Mouse (Mus musculus) forebrain, embryonic 10.5 days (tissue): ENCODE data around the gene Rcsd1. TPM values are rescaled to one million over a fixed set of nuclear protein-coding genes. Genes with fewer than 3 reads are reported as not detected.

ENCODE experiments used
- DNase-seq: peaks from one replicate; pipeline ENCODE4 v3.0.0-alpha.2; 2017; ENCODE audit warnings: low spot score; ENCODE audit errors: extremely low spot score
- H3K27ac ChIP-seq: fragments of 300-500 bp; sonication (generic); 2 replicates; pipeline ENCODE4 v1.5.1; 2016; ENCODE audit warnings: mild to moderate bottlenecking
- H3K27me3 ChIP-seq: fragments of 300-500 bp; sonication (generic); 2 replicates; pipeline ENCODE4 v1.6.1; 2016; ENCODE audit warnings: mild to moderate bottlenecking; ENCODE audit not compliant: poor library complexity, severe bottlenecking
- H3K36me3 ChIP-seq: fragments of 300-500 bp; sonication (generic); replicated peaks from 2 replicates; pipeline ENCODE4 v1.6.1; 2016; ENCODE audit warnings: mild to moderate bottlenecking, moderate library complexity
- H3K4me1 ChIP-seq: fragments of 300-500 bp; sonication (generic); 2 replicates; pipeline ENCODE4 v1.6.1; 2016
- H3K4me3 ChIP-seq: fragments of 300-500 bp; sonication (generic); 2 replicates; pipeline ENCODE4 v1.5.1; 2016; ENCODE audit warnings: mild to moderate bottlenecking, moderate library complexity
- H3K9me3 ChIP-seq: fragments of 300-500 bp; sonication (generic); 2 replicates; pipeline ENCODE4 v1.6.1; 2016; ENCODE audit warnings: mild to moderate bottlenecking, moderate library complexity
- WGBS: fragments of 180-500 bp; shearing (Covaris S2); methylation state at CpG from one replicate; pipeline ENCODE4 v1.1.7; 2016; 5-methylcytosine and 5-hydroxymethylcytosine counted together
- polyA plus RNA-seq: library from polyadenylated mRNA; unstranded; fragments of >200 nt; fragmentation: Nextera tagmentation; extraction: Ambion mirVana; gene quantifications from 2 replicates; pipeline ENCODE4 v1.2.1, GENCODE M21; 2016

The Rcsd1 gene
- polyA plus RNA-seq: 8.3 and 8.4 TPM in 2 replicates

DNA sequence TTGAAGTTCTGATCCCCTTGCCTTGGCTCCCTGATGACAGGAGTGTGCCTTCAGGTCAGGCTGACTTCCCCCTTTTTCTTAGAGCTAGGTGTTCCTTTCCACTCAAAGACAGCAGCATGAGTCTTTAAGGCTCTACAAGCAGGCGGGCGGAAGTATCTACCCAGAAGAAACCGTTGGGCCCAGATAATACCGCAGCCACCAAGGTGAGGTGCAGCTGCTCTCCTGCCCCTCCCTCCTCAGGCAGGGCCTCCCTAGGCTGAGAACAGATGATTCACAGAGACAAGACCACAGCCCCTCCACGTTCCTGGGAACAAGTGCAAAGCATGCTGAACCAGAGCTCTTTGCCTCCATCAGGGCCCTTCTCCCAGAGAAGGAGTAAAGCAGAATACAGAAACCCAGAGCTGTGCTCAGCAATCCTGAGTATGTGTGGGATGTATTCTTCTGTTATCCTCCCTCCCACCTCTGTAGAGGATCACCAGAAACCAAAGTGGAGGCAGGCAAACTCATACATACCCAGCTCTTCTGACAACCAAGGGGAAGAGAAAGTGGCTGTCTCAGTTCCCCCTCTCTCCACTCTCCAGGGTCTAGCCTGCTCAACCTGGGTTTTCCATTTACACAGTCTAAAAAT is at the start of gene Rcsd1:
Gene Rcsd1 (minus strand): TSS at position 129 of the 628 bp plus-strand sequence.
- Histone ChIP-seq H3K4me3 (peak within 1 kb of the TSS; percentile 78; the same call in 1 of the 2 replicates), H3K27ac (no peak within 1 kb of the TSS), H3K9me3 (no peaks in the 10 kb centered on the region), H3K27me3 (peaks cover 56% of the 10 kb centered on the region), H3K36me3 (no peaks in the 10 kb centered on the region), H3K4me1 (peaks cover 18% of the 10 kb centered on the region)
- WGBS: 57% methylated on average over 5 of the region's 5 CpGs
- no peak for DNase-seq

DNA sequence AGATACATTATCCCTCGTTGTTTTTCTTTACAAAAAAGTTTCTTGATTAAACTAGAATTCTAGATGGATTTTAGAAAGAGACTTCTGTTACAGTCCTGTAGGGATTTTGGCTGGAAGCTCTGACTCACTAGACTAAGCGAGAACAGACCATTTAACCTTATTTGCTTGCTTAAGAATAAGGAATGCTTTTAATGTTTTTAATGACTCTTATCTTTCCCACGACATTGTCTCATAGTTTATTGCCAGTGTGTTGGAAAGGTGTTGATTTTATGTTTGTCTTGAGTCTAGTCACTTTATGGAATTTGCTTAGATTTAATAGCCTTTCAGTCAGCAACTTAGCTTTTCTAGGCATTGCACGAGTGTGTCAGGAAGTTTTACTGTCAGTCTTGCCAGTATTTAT is 45.6 kb upstream of the Rcsd1 start:
- Histone ChIP-seq H3K4me3 (no peak overlapping the region), H3K27me3 (no peaks in the 10 kb centered on the region; the same call in 1 of the 2 replicates), H3K36me3 (no peaks in the 10 kb centered on the region), H3K4me1 (0 out of 2 replicates have a peak, but pooled peaks cover 4% of the 10 kb centered on the region), H3K27ac (no peak overlapping the region), H3K9me3 (no peaks in the 10 kb centered on the region; the same call in 1 of the 2 replicates)
- DNase-seq: no peak
- 83% methylated on average over 4 of the region's 4 CpGs for WGBS

DNA sequence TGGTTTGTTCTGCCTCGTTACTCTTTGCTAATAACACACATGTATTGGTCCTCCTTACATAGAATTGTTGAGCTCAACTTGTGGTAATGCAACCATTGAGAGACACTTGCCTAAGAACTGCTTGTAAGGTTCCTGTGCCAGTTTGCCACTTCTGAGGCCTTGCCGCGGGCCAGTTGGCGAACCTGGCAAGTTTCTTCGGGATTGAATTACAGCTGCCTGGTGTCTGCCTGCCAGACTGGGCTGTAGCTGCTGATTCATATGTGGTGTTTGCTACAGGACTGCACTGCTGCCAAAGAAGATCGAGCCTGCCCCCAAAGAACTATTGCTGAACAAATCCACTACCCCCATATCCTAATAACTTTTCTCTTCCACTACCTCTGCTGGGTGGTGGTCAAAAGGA is 44.6 kb upstream of the Rcsd1 start:
- WGBS: 94% methylated on average over 6 of the region's 6 CpGs
- no peak for DNase-seq
- Histone ChIP-seq H3K9me3 (no peaks in the 10 kb centered on the region; the same call in 1 of the 2 replicates), H3K27ac (no peak overlapping the region), H3K4me1 (0 out of 2 replicates have a peak, but pooled peaks cover 4% of the 10 kb centered on the region), H3K27me3 (no peaks in the 10 kb centered on the region; the same call in 1 of the 2 replicates), H3K36me3 (no peaks in the 10 kb centered on the region), H3K4me3 (no peak overlapping the region)

DNA sequence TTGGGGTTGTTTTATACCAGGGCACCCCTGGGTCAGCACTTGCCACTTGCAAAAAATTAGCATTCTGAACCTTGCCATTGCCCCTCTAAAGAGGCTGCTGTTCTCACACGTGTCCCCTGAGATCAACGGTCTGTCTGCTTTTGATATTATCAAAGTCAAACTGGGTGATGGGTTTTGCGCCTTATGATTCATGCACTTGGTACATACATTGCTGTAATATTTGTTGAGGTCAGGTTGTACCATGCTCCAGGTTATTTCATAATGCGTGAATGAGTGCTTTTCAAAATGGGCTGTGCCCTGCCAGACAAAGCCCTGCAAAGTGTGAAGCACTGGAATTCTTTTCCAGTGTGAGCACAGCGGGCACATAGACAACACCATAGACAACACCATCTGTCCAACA is 42.3 kb upstream of the Rcsd1 start:
- no peak for DNase-seq
- Histone ChIP-seq H3K4me1 (0 out of 2 replicates have a peak, but pooled peaks cover 4% of the 10 kb centered on the region), H3K4me3 (no peak overlapping the region), H3K27me3 (no peaks in the 10 kb centered on the region), H3K27ac (no peak overlapping the region), H3K9me3 (no peaks in the 10 kb centered on the region), H3K36me3 (no peaks in the 10 kb centered on the region)
- 86% methylated on average over 5 of the region's 5 CpGs for WGBS

DNA sequence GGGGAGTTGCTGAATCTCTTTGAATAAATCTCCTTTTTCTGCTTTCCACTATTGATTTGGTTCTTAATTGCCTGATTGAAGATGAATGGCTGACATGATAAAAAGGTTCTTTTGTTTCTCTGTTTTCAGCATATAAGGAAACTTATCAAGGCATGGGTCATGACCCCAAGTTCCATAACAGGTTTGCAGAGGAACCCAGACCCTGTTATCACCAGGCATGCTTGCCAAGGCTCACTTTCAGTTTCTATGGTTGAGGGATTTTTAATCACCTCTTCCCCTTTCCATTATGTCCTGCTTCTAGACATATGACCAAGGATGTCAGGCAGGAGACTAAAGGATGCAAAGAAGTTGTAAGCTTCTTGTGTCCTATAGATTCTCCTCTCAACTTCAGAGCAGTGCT is 41.6 kb upstream of the Rcsd1 start:
- Histone ChIP-seq H3K4me1 (0 out of 2 replicates have a peak, but pooled peaks cover 4% of the 10 kb centered on the region), H3K4me3 (no peak overlapping the region), H3K27me3 (no peaks in the 10 kb centered on the region), H3K36me3 (no peaks in the 10 kb centered on the region), H3K27ac (no peak overlapping the region), H3K9me3 (no peaks in the 10 kb centered on the region)
- no peak for DNase-seq

DNA sequence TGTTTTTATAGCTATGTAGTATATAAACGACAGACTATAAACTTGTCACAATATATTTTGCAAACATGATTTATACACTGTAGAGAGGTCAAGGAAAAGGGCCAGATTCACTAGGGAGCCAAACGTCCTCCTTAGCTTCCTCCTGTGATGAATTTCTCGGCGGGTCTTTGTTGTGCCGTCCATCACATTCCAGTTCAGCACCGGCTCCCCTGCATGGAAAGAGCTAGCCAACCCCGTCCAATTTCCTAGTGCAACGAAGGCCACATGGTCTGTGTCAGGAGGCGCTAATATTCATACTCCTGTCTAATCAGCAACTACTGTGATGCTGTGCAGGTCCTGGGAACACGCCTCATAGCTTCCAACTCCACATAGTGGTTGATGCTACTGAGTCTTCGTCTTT is 38.5 kb upstream of the Rcsd1 start:
- H3K27ac ChIP-seq: no peak overlapping the region
- 0 out of 2 replicates have a peak, but pooled peaks cover 4% of the 10 kb centered on the region for H3K4me1 ChIP-seq
- no peaks in the 10 kb centered on the region for H3K27me3 ChIP-seq
- no peaks in the 10 kb centered on the region for H3K36me3 ChIP-seq
- H3K9me3 ChIP-seq: no peaks in the 10 kb centered on the region
- H3K4me3 ChIP-seq: no peak overlapping the region
- WGBS: 75% methylated on average over 11 of the region's 11 CpGs
- DNase-seq: no peak

DNA sequence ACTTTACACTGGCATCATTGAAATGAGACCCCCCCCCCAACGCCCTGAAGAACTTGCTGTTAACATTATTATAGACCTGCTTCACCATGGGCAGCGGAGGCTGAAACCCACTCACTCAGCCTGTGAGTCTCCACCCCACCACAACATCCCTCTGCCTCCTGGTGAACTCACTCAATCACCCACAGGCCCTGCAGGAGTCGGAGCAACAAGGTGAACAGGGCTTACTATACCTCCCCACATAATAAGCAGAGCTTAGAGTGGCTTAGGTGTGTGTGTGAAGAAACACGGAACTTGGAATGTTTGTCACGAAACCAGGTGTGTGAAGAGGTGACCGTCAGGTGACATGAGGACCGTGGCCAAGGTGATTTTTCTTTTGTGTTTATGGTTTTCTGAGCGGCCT is 32.4 kb upstream of the Rcsd1 start:
- H3K27me3 ChIP-seq: 0 out of 2 replicates have a peak, but pooled peaks cover 4% of the 10 kb centered on the region
- DNase-seq: no peak
- no peak overlapping the region for H3K4me3 ChIP-seq
- no peaks in the 10 kb centered on the region for H3K36me3 ChIP-seq
- 84% methylated on average over 8 of the region's 8 CpGs for WGBS
- no peaks in the 10 kb centered on the region for H3K9me3 ChIP-seq
- no peaks in the 10 kb centered on the region for H3K4me1 ChIP-seq
- H3K27ac ChIP-seq: no peak overlapping the region

DNA sequence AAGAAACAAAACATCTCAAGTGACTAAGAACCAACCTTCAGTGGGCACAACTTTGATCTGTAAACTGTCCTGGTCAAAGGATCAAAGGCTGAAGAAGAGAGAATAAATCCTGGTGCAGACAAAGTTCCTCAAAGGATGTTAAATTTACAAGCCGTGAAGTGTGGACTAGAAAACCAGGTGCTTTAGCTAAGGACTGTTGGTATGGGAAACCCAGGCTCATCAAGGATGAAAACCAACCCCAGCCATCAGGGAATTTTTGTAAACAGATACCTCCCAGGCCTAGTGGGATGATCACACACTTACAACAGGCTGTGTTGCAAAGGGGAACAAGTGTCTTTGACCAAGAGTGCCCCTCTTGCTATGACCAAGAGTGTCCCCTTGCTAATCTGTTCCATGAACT is 29.4 kb upstream of the Rcsd1 start:
- no peak for DNase-seq
- Histone ChIP-seq H3K9me3 (no peaks in the 10 kb centered on the region), H3K27me3 (0 out of 2 replicates have a peak, but pooled peaks cover 7% of the 10 kb centered on the region), H3K36me3 (no peaks in the 10 kb centered on the region), H3K4me3 (no peak overlapping the region), H3K27ac (no peak overlapping the region), H3K4me1 (peaks cover 8% of the 10 kb centered on the region)
- 84% methylated on average over 1 of the region's 1 CpGs for WGBS

DNA sequence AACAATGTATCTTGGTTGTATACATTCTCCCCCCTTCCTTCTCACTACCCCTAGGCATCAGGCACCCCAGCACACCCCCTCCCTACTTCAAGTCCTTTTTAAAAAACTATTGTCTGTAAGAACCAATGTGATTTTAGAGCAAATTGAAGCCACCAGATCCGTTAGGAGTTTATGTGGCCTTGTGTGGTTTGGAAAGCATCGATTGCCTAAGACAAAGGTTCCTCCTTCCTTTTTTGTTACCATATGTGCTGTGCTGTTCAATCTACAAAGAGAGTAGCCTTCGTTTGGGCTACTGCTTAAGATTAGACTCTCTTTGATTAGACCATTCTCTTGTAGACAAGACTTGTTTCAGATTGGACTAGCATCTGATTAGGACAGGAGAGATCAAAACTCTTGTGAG is 28.3 kb upstream of the Rcsd1 start:
- DNase-seq: no peak
- no peaks in the 10 kb centered on the region for H3K36me3 ChIP-seq
- H3K27ac ChIP-seq: no peak overlapping the region
- 58% methylated on average over 3 of the region's 3 CpGs for WGBS
- 0 out of 2 replicates have a peak, but pooled peaks cover 7% of the 10 kb centered on the region for H3K27me3 ChIP-seq
- H3K4me1 ChIP-seq: peaks cover 8% of the 10 kb centered on the region
- H3K9me3 ChIP-seq: no peaks in the 10 kb centered on the region
- no peak overlapping the region for H3K4me3 ChIP-seq

DNA sequence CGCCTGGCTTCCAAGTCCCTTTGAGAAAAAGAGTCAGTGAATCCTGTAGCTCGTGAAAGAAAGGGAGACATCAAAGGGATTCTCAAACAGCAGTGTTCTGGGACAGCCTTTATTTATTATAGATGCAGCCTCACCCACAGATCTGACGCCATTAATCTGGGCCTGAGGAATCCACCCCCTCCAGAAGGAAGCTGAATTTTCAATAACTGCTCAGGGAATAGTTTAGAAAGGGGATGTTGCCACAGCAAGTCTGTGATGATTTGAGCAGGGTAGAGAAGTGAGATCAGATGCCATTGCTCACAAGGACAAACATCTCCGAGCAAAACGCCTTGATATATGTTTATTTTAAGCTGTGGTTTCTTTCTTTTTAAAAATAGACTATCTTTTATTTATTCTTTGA is 27.9 kb upstream of the Rcsd1 start:
- DNase-seq: no peak
- Histone ChIP-seq H3K4me1 (peaks cover 8% of the 10 kb centered on the region), H3K27me3 (0 out of 2 replicates have a peak, but pooled peaks cover 7% of the 10 kb centered on the region), H3K4me3 (no peak overlapping the region), H3K27ac (no peak overlapping the region), H3K36me3 (no peaks in the 10 kb centered on the region), H3K9me3 (no peaks in the 10 kb centered on the region)
- 62% methylated on average over 5 of the region's 5 CpGs for WGBS

DNA sequence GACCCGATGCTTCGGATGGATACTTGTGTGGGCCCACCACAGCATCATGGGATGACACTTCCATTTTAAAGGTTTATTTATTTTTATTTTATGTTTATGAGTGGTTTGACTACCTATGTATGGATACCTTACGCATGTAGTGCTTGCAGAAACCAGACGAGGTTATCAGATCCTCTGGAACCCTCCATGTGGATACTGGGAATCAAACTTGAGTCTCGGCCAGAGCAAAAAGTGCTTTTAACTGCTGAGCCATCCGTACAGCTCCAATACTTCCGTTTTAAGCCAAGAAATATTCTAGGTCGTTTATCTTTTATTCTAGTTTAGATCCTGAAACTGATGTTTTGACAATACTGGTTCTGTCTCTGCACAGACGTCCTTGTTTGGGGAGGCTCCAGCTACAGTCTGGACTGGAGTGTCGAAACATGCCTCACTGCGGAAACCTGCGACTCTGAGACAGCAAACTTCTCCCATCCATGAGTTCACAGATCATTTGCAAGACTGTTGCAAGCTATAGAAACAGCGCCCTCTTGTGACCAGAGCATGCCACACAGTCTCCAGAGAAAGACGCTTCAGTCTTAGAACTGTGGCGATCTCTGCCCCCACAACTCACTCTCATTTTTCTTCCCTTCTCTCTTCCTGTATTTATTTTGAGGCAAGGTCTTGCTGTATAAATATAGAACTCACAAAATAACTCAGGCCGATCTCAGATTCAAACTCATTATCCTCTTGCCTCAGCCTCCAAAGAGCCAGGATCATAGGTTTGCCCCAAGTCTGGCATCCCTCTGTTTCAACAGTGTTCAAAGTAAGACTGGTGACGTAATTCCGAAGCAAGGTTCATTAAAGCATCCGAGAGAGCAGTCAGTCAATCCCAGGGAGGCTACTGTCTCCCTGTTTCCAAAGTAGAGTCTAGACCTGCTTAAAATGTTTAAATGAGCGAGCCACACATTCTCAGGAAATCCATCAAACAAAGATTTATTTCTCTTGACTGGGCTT is 26.6 kb upstream of the Rcsd1 start:
- H3K27me3 ChIP-seq: 0 out of 2 replicates have a peak, but pooled peaks cover 7% of the 10 kb centered on the region
- H3K36me3 ChIP-seq: no peaks in the 10 kb centered on the region
- peak overlapping the region; percentile 12; the same call in 1 of the 2 replicates for H3K4me3 ChIP-seq
- no peaks in the 10 kb centered on the region for H3K9me3 ChIP-seq
- DNase-seq: peak; percentile 83
- WGBS: 41% methylated on average over 20 of the region's 20 CpGs
- H3K4me1 ChIP-seq: peaks cover 8% of the 10 kb centered on the region
- 0 out of 2 replicates have a peak overlapping the region, but pooled peaks have one; percentile 8 for H3K27ac ChIP-seq

DNA sequence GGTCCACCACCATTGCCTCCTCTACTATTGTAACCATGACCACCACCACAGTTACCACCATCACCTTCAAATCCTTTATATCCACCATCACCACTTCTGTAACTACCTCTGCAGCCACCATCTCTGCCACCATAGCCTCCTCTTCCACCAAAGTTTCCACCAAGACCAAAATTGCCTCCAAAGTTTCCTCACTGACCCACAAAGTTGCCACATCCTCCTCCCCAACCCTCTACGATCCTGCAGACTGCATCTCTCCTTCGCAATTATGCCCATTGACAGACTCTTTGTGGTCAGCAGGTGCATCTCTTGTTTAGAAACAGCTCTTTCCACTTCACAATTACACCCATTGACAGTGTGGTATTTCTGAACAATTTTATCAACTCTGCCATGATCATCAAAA is 25.3 kb upstream of the Rcsd1 start:
- Histone ChIP-seq H3K4me1 (peaks cover 15% of the 10 kb centered on the region), H3K4me3 (no peak overlapping the region), H3K36me3 (no peaks in the 10 kb centered on the region), H3K27ac (no peak overlapping the region), H3K9me3 (no peaks in the 10 kb centered on the region), H3K27me3 (0 out of 2 replicates have a peak, but pooled peaks cover 7% of the 10 kb centered on the region)
- WGBS: 91% methylated on average over 2 of the region's 2 CpGs
- no peak for DNase-seq
